Mouse (Mus musculus) left cerebral cortex, adult 8-10 months (tissue): ENCODE measurements around the gene Fbxw10. TPM values are rescaled to one million over a fixed set of nuclear protein-coding genes. Genes with fewer than 3 reads are reported as not detected.

Experiments
- DNase-seq, 2 experiments: peaks; one replicate each; pipeline ENCODE4 v3.0.0; 2022; ENCODE audit warnings: low spot score in 2 of 2
- total RNA-seq, 4 experiments: library from RNA; stranded (reverse); gene quantifications; 2 replicates each; pipeline ENCODE4 v1.2.4; 2022

The Fbxw10 gene
- total RNA-seq, 4 experiments from 2014 or later, result 0.63 to 2.2 (median 1.0) TPM

DNA sequence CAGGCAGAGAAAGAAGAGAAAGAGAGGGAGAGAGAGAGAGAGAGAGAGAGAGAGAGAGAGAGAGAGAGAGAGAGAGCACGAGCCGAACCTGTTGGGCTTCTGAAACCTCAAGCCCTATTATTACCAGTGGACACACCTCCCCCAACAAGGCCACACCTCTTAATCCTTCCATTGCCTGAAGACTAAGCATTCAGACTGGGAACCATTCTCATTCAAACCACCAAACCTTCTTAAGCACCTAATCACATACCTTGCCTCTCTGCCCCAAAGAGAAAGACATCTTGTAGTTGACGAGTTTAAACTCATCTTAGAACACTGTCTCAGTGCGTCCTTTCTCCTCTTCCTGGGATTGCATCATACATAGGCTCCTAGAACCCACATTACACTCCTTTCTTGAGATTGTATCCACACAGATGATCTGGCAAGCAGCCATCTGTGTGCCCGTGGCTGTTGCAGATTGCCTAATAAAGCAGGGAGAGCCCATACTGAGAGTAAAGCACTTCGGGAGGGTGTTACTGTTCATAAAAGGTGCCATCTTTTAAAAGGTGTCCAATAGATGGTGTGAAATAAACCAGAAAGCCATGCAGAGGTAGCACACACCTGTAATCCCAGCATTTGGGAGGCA lies 57.1 kb downstream of the Fbxw10 start:
- DNase-seq, result no peak

DNA sequence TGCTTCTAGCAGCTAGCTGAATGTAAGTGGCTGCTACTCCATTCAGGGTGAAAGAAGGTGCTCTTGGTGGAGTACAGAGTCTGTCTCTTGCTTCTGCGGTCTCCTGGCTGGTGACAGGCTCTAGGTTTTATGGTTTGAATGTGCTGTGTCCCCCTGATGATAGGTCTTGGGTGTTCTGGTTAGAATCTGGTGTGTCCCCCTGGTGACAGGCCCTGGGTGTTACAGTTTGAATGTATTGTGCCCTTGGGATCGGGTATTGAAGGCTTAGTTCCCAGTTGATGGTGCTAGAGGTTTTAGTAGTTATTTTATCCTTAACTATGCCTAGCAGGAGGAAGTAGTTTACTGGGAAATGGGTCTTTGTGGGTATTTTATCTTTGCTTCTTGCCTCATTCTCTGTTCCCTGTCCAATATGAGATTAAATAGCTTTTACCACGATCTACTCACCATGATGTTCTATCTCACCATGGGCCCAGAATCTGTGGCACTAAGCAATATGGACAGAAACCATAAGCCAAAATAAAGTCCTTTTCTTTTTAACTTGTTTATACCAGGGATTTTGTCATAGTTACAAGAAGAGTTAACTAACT lies 62.9 kb downstream of the Fbxw10 start:
- DNase-seq, result no peak

DNA sequence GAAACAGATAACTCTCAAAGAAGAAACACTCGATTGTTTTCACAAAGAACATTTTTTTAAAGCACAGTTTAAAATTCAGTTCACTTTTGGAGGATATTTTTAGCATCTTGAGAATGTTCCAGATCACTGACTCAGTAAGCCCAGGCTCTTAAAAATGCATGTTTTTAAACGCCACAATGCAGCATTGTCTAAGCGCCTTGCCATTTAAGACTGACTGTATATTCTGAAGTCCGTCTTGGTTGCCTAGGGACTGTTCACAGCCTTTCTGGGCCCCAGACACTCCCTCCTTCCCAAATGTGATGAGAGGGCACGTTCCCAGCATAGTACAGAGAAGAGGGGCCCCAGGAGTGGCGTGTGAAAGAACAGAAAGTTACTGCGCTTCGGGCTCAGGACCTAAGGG lies 64.5 kb downstream of the Fbxw10 start:
- no peak for DNase-seq

DNA sequence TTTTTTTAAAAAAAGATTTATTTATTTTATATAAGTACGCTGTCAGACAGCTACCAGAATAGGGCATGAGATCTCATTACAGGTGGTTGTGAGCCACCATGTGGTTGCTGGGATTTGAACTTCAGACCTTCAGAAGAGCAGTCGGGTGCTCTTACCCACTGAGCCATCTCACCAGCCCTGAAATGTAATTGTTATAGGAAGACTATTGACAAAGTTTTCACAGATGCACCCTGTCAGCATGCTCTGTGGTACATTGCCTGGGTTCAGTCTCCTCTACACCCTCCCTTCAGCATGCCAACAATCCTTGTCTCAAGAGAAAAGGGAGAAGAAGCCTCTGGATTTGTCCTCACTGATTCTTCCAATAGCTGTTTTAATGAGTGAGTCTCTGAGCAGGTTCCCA lies 66.3 kb downstream of the Fbxw10 start:
- no peak for DNase-seq

DNA sequence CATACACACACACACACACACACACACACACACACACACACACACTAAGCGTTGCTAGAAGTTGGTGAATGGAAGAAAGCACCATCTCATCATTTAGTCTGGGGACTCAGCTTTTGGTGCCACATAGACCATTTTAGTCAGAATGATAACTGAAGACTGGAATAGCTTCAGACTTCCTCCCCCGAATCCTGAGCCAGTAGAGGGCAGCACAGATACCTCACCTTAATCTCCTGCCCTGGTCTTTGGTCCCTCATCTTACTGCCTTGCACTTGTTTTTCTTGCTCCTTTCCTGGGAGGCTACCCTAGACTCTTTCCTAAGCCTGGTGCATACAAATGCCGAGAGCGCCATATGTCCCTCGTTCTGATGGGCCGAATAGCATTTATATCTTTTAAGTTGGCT lies 67.7 kb downstream of the Fbxw10 start:
- no peak for DNase-seq

DNA sequence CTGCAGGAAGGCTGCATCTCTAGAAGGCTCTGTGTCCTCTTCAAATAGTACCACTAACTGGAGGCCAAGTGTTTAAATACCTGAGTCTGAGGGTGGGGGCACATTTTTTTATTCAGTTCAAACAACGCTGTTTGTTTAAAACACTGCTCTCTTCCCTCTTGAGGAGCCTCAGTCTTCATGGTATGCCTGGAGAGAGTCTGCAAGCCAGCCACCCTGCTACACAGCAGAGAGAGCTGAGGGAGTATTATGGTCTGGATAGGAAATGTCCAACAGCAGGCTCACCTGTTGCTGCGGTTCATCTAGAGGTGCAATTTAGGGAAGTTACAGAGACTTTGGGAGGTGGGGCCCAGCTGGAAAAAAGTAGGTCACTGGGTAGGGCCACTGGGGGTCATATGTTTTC lies 68.6 kb downstream of the Fbxw10 start:
- DNase-seq, result no peak

DNA sequence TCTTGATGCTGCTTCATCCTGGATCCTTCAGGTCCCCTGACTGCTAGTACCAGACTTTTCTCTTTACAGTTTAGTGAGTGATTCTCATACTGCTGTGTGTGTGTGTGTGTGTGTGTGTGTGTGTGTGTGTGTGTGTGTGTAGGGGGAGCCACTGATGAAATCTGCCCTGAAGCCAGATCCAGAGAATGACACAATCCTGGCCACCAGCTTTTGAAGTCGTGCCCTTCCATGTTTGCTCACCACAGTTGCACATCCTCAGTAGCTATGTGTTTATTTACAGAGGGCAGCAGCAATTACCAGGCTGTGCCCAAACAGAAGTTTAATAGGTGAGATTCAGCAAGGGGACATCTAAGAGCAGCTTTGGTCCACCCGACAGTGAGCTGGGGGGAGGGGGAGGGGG lies 69.9 kb downstream of the Fbxw10 start:
- DNase-seq, result no peak

DNA sequence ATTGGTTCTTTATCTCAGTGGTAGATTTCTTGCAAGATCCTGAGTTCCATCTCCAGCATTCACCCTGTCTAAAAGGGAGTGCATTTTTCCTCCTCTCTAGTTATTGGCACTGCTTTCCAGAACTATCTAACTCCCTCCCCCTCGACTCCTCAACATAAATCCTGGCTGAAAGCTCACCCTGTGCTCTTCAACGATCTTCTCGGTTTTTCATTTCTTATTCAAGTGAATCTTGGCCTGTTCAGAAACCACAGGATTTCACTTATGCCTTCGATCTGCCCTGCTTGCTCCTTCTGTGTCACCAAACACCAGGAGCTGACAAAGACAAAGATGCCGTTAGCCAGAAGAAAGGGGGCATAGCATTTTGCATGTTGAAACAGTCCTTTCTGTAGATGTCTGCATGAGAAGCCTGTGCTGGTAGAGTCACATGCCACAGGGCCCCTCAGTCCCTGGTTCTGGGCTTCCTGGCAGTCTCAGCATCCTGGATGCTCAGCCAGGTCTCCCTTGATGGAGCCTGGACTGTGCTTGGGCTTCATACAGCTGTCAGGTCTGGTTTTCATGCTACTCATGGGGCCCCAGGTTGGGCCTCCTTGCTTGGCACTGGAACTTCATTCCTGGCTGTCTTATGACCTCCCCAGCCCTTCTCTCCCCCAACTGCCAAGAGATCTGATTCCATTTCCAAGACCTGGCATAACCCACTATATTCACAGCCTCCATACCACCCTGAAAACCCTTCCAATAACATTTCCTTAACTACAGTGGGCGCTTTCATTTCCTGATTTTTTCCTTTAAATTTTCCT lies 73.3 kb downstream of the Fbxw10 start:
- no peak for DNase-seq

DNA sequence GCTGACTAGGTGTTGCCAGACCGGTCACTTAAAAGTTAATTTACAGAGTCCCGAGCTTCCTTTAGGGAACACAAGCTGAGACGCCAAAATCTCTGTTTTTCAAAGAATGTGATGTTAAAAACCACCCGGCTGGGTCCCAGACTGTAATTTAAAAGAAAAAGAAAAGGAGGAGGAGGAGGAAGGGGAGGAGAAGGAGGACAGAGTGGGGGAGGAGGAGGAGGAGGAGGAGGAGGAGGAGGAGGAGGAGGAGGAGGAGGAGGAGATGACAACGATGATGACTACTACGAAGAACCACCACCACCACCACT lies 73.8 kb downstream of the Fbxw10 start:
- no peak for DNase-seq

DNA sequence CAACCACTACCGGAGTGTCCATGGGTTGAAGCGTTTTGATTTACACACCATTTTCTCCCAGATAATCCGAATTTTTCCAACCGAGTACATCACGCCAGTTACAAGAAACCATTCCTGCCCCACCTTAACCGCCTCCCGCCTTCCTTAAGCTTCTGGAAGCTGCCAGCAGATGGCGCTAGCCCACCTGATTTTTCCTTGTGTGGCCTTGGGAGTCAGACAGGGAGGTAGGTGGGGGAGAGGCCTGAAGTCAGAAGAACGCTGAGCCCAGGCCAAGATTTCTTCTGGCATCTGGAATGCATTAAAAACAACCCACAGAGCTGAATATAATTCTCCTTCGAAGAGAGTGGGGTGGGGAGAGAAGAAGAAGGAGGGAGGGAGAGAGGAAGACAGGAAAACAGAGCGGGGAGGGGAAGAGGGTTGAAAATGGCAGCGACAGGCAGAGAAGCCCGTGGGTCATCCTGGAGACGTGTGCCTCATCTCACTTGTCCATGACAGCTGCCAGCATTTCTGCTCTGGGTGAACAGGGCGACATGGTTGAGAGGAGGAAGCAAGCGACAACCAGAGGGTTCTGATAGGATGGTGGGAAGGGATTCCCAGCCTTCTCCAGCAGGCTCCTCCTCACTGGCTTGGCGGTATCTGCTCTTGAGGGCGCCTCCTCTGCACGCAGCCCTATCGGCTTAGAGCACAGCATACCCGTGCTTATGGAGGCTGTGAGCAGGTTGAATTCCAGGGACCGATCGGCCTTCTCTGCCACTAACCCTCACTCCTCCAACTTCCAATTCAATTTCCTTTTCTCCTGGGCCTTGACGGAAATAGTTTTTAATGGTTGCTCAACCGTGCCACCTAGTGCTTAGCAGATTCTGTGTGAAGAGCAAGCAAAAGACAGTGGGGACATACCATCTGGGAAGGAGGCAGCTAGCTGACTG lies 74.4 kb downstream of the Fbxw10 start:
- peak; percentile 88 to 89 for DNase-seq

DNA sequence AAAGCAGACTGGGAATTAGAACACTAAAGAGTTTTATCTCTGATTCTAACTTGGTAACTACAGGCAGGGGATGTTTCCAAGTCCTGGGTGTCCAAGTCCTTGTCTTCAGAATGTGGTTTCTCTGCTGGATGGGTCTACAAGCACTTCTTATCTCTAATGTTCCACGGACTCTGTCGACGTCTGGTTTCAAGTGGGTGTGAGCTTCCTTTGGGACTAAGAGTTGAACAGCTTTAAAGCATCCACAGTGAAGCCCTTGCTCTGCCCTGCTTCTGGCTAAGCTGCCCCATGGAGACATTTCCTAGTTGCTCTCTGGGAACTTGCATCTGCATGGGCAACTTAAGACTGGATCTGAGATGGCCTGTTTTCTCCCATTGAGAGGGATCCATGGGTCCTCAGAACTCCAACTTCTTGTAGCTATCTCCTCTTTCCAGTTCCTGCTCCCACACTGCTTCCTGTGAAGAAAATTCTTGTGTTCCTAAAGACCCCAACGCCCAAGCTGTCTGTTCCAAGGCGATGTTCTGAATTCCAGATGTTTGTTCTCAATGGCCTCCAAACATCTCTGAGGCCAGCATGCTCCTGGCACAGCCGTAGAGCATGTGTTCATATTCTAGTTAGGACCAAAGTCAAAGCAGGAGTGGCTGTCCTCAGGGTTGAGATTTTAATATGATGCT lies 77.4 kb downstream of the Fbxw10 start:
- no peak for DNase-seq

Other genes with a start within 250 kb of the Fbxw10 start
- gene Lrrc75a, start 198.5 kb upstream of the Fbxw10 start, total RNA-seq, result 10 to 100 TPM; 18.8 to 21.2 (median 19.8) TPM
- 10 to 100 TPM; 21.5 to 34.3 (median 25.6) TPM for gene Mmgt2, start 198.4 kb upstream of the Fbxw10 start, total RNA-seq
- gene Zfp287, start 115.2 kb upstream of the Fbxw10 start, total RNA-seq, result 10 to 100 TPM; 17.2 to 19.2 (median 17.9) TPM
- gene Gm10428, start 94.0 kb upstream of the Fbxw10 start, total RNA-seq, result not detected
- gene Zfp286, start 57.6 kb upstream of the Fbxw10 start, total RNA-seq, result 10 to 100 TPM; 18.2 to 27.5 (median 25.2) TPM
- gene Trim16, start 26.8 kb upstream of the Fbxw10 start, total RNA-seq, result 1 to 10 TPM; 1.4 to 1.7 (median 1.5) TPM
- 10 to 100 TPM; 29.9 to 35.5 (median 30.9) TPM for gene Tvp23b, start 32.4 kb downstream of the Fbxw10 start, total RNA-seq
- not detected for gene Cdrt4, start 104.1 kb downstream of the Fbxw10 start, total RNA-seq
- under 1 TPM in 3 of 4 experiments, not detected in 1; 0.18 to 0.34 (median 0.21) TPM for gene Tekt3, start 214.6 kb downstream of the Fbxw10 start, total RNA-seq